Mouse (Mus musculus) forebrain, postnatal 0 days (tissue): ENCODE data around the gene Napsa. TPM values are rescaled to one million over a fixed set of nuclear protein-coding genes. Genes with fewer than 3 reads are reported as not detected.
A peak's percentile ranks its signal among the peaks of the same experiment; 100 is the strongest.

Experiments used
- ATAC-seq: fragments of 200-750 bp; cut with Nextera tagmentation; 2 replicates; pipeline ENCODE4 v1.8.0; 2017; ENCODE audit warnings: mild to moderate bottlenecking, moderate library complexity
- DNase-seq: peaks from one replicate; pipeline ENCODE4 v3.0.0-alpha.2; 2015
- H3K27ac ChIP-seq: fragments of 300-500 bp; sonication (generic); 2 replicates; pipeline ENCODE4 v1.5.1; 2014; ENCODE audit warnings: low read depth, mild to moderate bottlenecking, antibody characterized with exemption, low read length, moderate library complexity, mixed read lengths
- H3K27me3 ChIP-seq: fragments of 300-500 bp; sonication (generic); 2 replicates; pipeline ENCODE4 v1.6.1; 2014; ENCODE audit warnings: mild to moderate bottlenecking, low read length, mixed read lengths; ENCODE audit not compliant: insufficient read depth
- H3K36me3 ChIP-seq: fragments of 300-500 bp; sonication (generic); 2 replicates; pipeline ENCODE4 v1.6.1; 2014; ENCODE audit warnings: mild to moderate bottlenecking, moderate library complexity; ENCODE audit not compliant: insufficient read depth
- H3K4me1 ChIP-seq: fragments of 300-500 bp; sonication (generic); 2 replicates; pipeline ENCODE4 v1.6.1; 2014; ENCODE audit warnings: antibody characterized with exemption; ENCODE audit not compliant: insufficient read depth
- H3K4me2 ChIP-seq: fragments of 300-500 bp; sonication (generic); 2 replicates; pipeline ENCODE4 v1.6.1; 2014; ENCODE audit warnings: low read depth, mild to moderate bottlenecking, moderate library complexity
- H3K4me3 ChIP-seq: fragments of 300-500 bp; sonication (generic); 2 replicates; pipeline ENCODE4 v1.5.1; 2014; ENCODE audit warnings: low read depth, low read length, mixed read lengths
- H3K9ac ChIP-seq: fragments of 300-500 bp; sonication (generic); 2 replicates; pipeline ENCODE4 v1.6.1; 2014; ENCODE audit warnings: mild to moderate bottlenecking
- H3K9me3 ChIP-seq: fragments of 300-500 bp; sonication (generic); 2 replicates; pipeline ENCODE4 v1.6.1; 2016; ENCODE audit warnings: low read length
- CTCF ChIP-seq: sonication (generic); IDR thresholded peaks from 2 replicates; pipeline ENCODE4 v1.5.1; 2016; ENCODE audit warnings: antibody characterized with exemption, control low read depth, low read depth
- WGBS: fragments of 180-500 bp; shearing (Covaris S2); extraction: QIAGEN DNeasy Blood & Tissue Kit; methylation state at CpG from one replicate; pipeline ENCODE4 v1.1.7; 2014; 5-methylcytosine and 5-hydroxymethylcytosine counted together
- microRNA-seq, 2 experiments: library from miRNA; unstranded; fragments of <30 nt; microRNA quantifications; one replicate each; pipeline ENCODE4; 2016
- polyA plus RNA-seq: library from polyadenylated mRNA; unstranded; fragments of >200 nt; fragmentation: Nextera tagmentation; extraction: Ambion mirVana; gene quantifications from 2 replicates; pipeline ENCODE4 v1.2.1, GENCODE M21; 2015
- total RNA-seq: library from RNA; depleted of rRNA; stranded (reverse); fragments of >200 nt; gene quantifications from 2 replicates; pipeline ENCODE4 v1.2.3, GENCODE M21; 2014; rRNA removed

Napsa gene
- total and polyA plus RNA-seq, 2 experiments from 2014 or later, result 0.24 to 0.71 TPM

- no peaks in the 10 kb centered on the region for H3K9me3 ChIP-seq
- WGBS, result 92% methylated on average over 13 of the region's 13 CpGs
Measured at GRCm38 (mm10) chr7:44625241-44626067, 53.3 kb downstream of the Napsa start.

GRCm38 (mm10) chr7:44626068-44626385, 53.8 kb downstream of the Napsa start:
- Histone ChIP-seq H3K9me3 (no peaks in the 10 kb centered on the region), H3K27ac (no peak overlapping the region), H3K4me3 (no peak overlapping the region), H3K4me2 (no peak overlapping the region), H3K36me3 (no peaks in the 10 kb centered on the region), H3K9ac (no peak overlapping the region), H3K27me3 (no peaks in the 10 kb centered on the region), H3K4me1 (no peaks in the 10 kb centered on the region)
- no peak for DNase-seq
- no peak for TF ChIP-seq CTCF
- no peak for ATAC-seq
- 63% methylated on average over 1 of the region's 1 CpGs for WGBS

More at GRCm38 (mm10) chr7:44625241-44626067, 53.3 kb downstream of the Napsa start:
- no peak for ATAC-seq
- no peak overlapping the region for H3K4me3 ChIP-seq
- H3K4me1 ChIP-seq, result no peaks in the 10 kb centered on the region
- no peak overlapping the region for H3K4me2 ChIP-seq
- no peak overlapping the region for H3K9ac ChIP-seq
- TF ChIP-seq CTCF, result no peak
- H3K36me3 ChIP-seq, result no peaks in the 10 kb centered on the region
- no peak overlapping the region for H3K27ac ChIP-seq
- no peak for DNase-seq
- H3K27me3 ChIP-seq, result no peaks in the 10 kb centered on the region

- no peaks in the 10 kb centered on the region for H3K4me1 ChIP-seq
- H3K27ac ChIP-seq, result no peak overlapping the region
- H3K9ac ChIP-seq, result no peak overlapping the region
- no peak overlapping the region for H3K4me2 ChIP-seq
- no peaks in the 10 kb centered on the region for H3K36me3 ChIP-seq
- H3K4me3 ChIP-seq, result no peak overlapping the region
- 80% methylated on average over 13 of the region's 13 CpGs for WGBS
- no peak for TF ChIP-seq CTCF
- ATAC-seq (no peak), DNase-seq (no peak)
- no peaks in the 10 kb centered on the region for H3K27me3 ChIP-seq
- H3K9me3 ChIP-seq, result no peaks in the 10 kb centered on the region
Measured at GRCm38 (mm10) chr7:44626966-44627365, 54.8 kb downstream of the Napsa start.

- Histone ChIP-seq H3K9me3 (no peaks in the 10 kb centered on the region), H3K27me3 (no peaks in the 10 kb centered on the region), H3K9ac (no peak overlapping the region), H3K4me2 (no peak overlapping the region), H3K4me3 (no peak overlapping the region), H3K4me1 (no peaks in the 10 kb centered on the region), H3K27ac (no peak overlapping the region), H3K36me3 (no peaks in the 10 kb centered on the region)
- no peak for ATAC-seq
- no peak for TF ChIP-seq CTCF
- DNase-seq, result no peak
- 86% methylated on average over 15 of the region's 15 CpGs for WGBS
Measured at GRCm38 (mm10) chr7:44628402-44629034, 56.3 kb downstream of the Napsa start.

GRCm38 (mm10) chr7:44630437-44630836, 58.3 kb downstream of the Napsa start:
- no peak for TF ChIP-seq CTCF
- H3K9ac ChIP-seq, result no peak overlapping the region
- DNase-seq (no peak), ATAC-seq (no peak)
- H3K4me3 ChIP-seq, result no peak overlapping the region
- no peaks in the 10 kb centered on the region for H3K9me3 ChIP-seq
- WGBS, result 84% methylated on average over 13 of the region's 13 CpGs
- no peak overlapping the region for H3K4me2 ChIP-seq
- H3K27ac ChIP-seq, result no peak overlapping the region
- H3K36me3 ChIP-seq, result no peaks in the 10 kb centered on the region
- H3K4me1 ChIP-seq, result no peaks in the 10 kb centered on the region
- no peaks in the 10 kb centered on the region for H3K27me3 ChIP-seq

- H3K27ac ChIP-seq, result no peak overlapping the region
- no peak for TF ChIP-seq CTCF
- no peaks in the 10 kb centered on the region for H3K36me3 ChIP-seq
- no peaks in the 10 kb centered on the region for H3K27me3 ChIP-seq
- H3K4me3 ChIP-seq, result no peak overlapping the region
- no peaks in the 10 kb centered on the region for H3K4me1 ChIP-seq
- ATAC-seq, result no peak
- H3K9ac ChIP-seq, result no peak overlapping the region
- no peak overlapping the region for H3K4me2 ChIP-seq
- 33% methylated on average over 13 of the region's 13 CpGs for WGBS
- H3K9me3 ChIP-seq, result no peaks in the 10 kb centered on the region
- no peak for DNase-seq
Measured at GRCm38 (mm10) chr7:44632676-44633075, 60.5 kb downstream of the Napsa start.

- H3K4me3 ChIP-seq, result no peak overlapping the region
- DNase-seq (no peak), ATAC-seq (no peak)
- peak; percentile 51 for TF ChIP-seq CTCF
- no peaks in the 10 kb centered on the region for H3K36me3 ChIP-seq
- no peaks in the 10 kb centered on the region for H3K4me1 ChIP-seq
- no peak overlapping the region for H3K4me2 ChIP-seq
- no peak overlapping the region for H3K9ac ChIP-seq
- H3K27ac ChIP-seq, result no peak overlapping the region
- WGBS, result 23% methylated on average over 15 of the region's 15 CpGs
- no peaks in the 10 kb centered on the region for H3K9me3 ChIP-seq
- H3K27me3 ChIP-seq, result peaks cover 2% of the 10 kb centered on the region; the same call in 1 of the 2 replicates
Measured at GRCm38 (mm10) chr7:44633407-44633806, 61.2 kb downstream of the Napsa start.

Small RNAs within 50 kb of the gene (microRNA-seq; reads per million reads assigned to microRNA genes)
- gene Mir7053, result 0 to 0.12 reads per million in 2 experiments

Other genes with a start within 250 kb of the Napsa start
- gene Syt3, start 188.3 kb upstream of the Napsa start, total RNA-seq, result 48.2 and 77.2 TPM in 2 replicates
- 43.9 and 55.0 TPM in 2 replicates for gene Syt3, start 188.3 kb upstream of the Napsa start, polyA plus RNA-seq
- 1.3 and 7.3 TPM in 2 replicates for gene 1700008O03Rik, start 186.6 kb upstream of the Napsa start, total RNA-seq
- 2.7 and 3.5 TPM in 2 replicates for gene 1700008O03Rik, start 186.6 kb upstream of the Napsa start, polyA plus RNA-seq
- 347 and 391 TPM in 2 replicates for gene Lrrc4b, start 143.4 kb upstream of the Napsa start, total RNA-seq
- gene Lrrc4b, start 143.4 kb upstream of the Napsa start, polyA plus RNA-seq, result 19.5 and 22.2 TPM in 2 replicates
- gene Aspdh, start 107.0 kb upstream of the Napsa start, total RNA-seq, result 4.4 and 20.3 TPM in 2 replicates
- 1.6 and 2.2 TPM in 2 replicates for gene Aspdh, start 107.0 kb upstream of the Napsa start, polyA plus RNA-seq
- gene Josd2, start 104.4 kb upstream of the Napsa start, total RNA-seq, result 27.6 and 39.3 TPM in 2 replicates
- gene Josd2, start 104.4 kb upstream of the Napsa start, polyA plus RNA-seq, result 28.6 and 31.7 TPM in 2 replicates
- gene Emc10, start 75.9 kb upstream of the Napsa start, total RNA-seq, result 212 and 238 TPM in 2 replicates
- 168 and 171 TPM in 2 replicates for gene Emc10, start 75.9 kb upstream of the Napsa start, polyA plus RNA-seq
- 21.1 and 22.0 TPM in 2 replicates for gene Fam71e1, start 75.8 kb upstream of the Napsa start, total RNA-seq
- gene Fam71e1, start 75.8 kb upstream of the Napsa start, polyA plus RNA-seq, result 23.1 and 27.2 TPM in 2 replicates
- gene Mybpc2, start 47.7 kb upstream of the Napsa start, total RNA-seq, result 0.15 and 0.33 TPM in 2 replicates
- 0.15 and 0.29 TPM in 2 replicates for gene Mybpc2, start 47.7 kb upstream of the Napsa start, polyA plus RNA-seq
- 0.05 TPM in 1 of 2 replicates, not detected in the other for gene Spib, start 40.3 kb upstream of the Napsa start, total RNA-seq
- gene Spib, start 40.3 kb upstream of the Napsa start, polyA plus RNA-seq, result not detected in 2 replicates
- gene Pold1, start 23.5 kb upstream of the Napsa start, total RNA-seq, result 14.1 and 16.2 TPM in 2 replicates
- gene Pold1, start 23.5 kb upstream of the Napsa start, polyA plus RNA-seq, result 14.2 and 14.3 TPM in 2 replicates
- 44.1 and 45.9 TPM in 2 replicates for gene Nr1h2, start 18.4 kb upstream of the Napsa start, total RNA-seq
- 49.9 and 51.1 TPM in 2 replicates for gene Nr1h2, start 18.4 kb upstream of the Napsa start, polyA plus RNA-seq
- gene Kcnc3, start 18.3 kb downstream of the Napsa start, total RNA-seq, result 6.0 and 8.6 TPM in 2 replicates
- gene Kcnc3, start 18.3 kb downstream of the Napsa start, polyA plus RNA-seq, result 4.2 and 5.2 TPM in 2 replicates
- 4.5 and 11.9 TPM in 2 replicates for gene Myh14, start 98.5 kb downstream of the Napsa start, total RNA-seq
- 2.9 and 4.2 TPM in 2 replicates for gene Myh14, start 98.5 kb downstream of the Napsa start, polyA plus RNA-seq
- gene Izumo2, start 136.4 kb downstream of the Napsa start, total RNA-seq, result not detected in 2 replicates
- gene Izumo2, start 136.4 kb downstream of the Napsa start, polyA plus RNA-seq, result not detected in 2 replicates
- 18.7 and 19.6 TPM in 2 replicates for gene Vrk3, start 176.0 kb downstream of the Napsa start, total RNA-seq
- 27.1 and 31.1 TPM in 2 replicates for gene Vrk3, start 176.0 kb downstream of the Napsa start, polyA plus RNA-seq
- 0.85 and 2.0 TPM in 2 replicates for gene Zfp473, start 178.7 kb downstream of the Napsa start, total RNA-seq
- gene Zfp473, start 178.7 kb downstream of the Napsa start, polyA plus RNA-seq, result 0.41 and 0.74 TPM in 2 replicates
- gene Nup62, start 243.7 kb downstream of the Napsa start, total RNA-seq, result 58.0 and 68.7 TPM in 2 replicates
- gene Nup62, start 243.7 kb downstream of the Napsa start, polyA plus RNA-seq, result 50.5 and 57.0 TPM in 2 replicates
- gene Il4i1, start 244.0 kb downstream of the Napsa start, total RNA-seq, result 0.15 and 1.3 TPM in 2 replicates
- gene Il4i1, start 244.0 kb downstream of the Napsa start, polyA plus RNA-seq, result 0.21 and 0.34 TPM in 2 replicates
- 10.1 and 15.9 TPM in 2 replicates for gene Atf5, start 244.3 kb downstream of the Napsa start, total RNA-seq
- gene Atf5, start 244.3 kb downstream of the Napsa start, polyA plus RNA-seq, result 3.9 and 4.7 TPM in 2 replicates